Mouse (Mus musculus) CH12F3 (cell line): ENCODE measurements around the gene Dclk2.

Experiments used
- in situ Hi-C: fragments of 300-500 bp; cut with MboI; formaldehyde crosslinking; loops from 2 replicates; pipeline ENCODE4 v1.14.3; 2020; ENCODE audit warnings: low sequenced_read_pairs

The Dclk2 gene

GRCm38 (mm10) chr3:86847536-86847935, 73.1 kb downstream of the Dclk2 start:
- in situ Hi-C loops = no loop called here

GRCm38 (mm10) chr3:86846036-86846435, 74.6 kb downstream of the Dclk2 start:
- in situ Hi-C loops = no loop called here

GRCm38 (mm10) chr3:86845578-86845977, 75.1 kb downstream of the Dclk2 start:
- in situ Hi-C loops = no loop called here

GRCm38 (mm10) chr3:86844804-86845481, 75.7 kb downstream of the Dclk2 start:
- in situ Hi-C loops = no loop called here

GRCm38 (mm10) chr3:86842461-86842860, 78.2 kb downstream of the Dclk2 start:
- in situ Hi-C loops = no loop called here

- in situ Hi-C loops = no loop called here
These were observed 81.0 kb downstream of the Dclk2 start for GRCm38 (mm10) chr3:86839606-86840005.

GRCm38 (mm10) chr3:86837386-86837785, 83.3 kb downstream of the Dclk2 start:
- in situ Hi-C loops = no loop called here

GRCm38 (mm10) chr3:86835180-86835579, 85.5 kb downstream of the Dclk2 start:
- in situ Hi-C loops = no loop called here

GRCm38 (mm10) chr3:86834341-86834740, 86.3 kb downstream of the Dclk2 start:
- in situ Hi-C loops = no loop called here

- in situ Hi-C loops = no loop called here
These were observed 87.9 kb downstream of the Dclk2 start for GRCm38 (mm10) chr3:86832591-86833267.

- in situ Hi-C loops = no loop called here
These were observed 88.5 kb downstream of the Dclk2 start for GRCm38 (mm10) chr3:86832115-86832514.

GRCm38 (mm10) chr3:86827506-86827905, 93.1 kb downstream of the Dclk2 start:
- in situ Hi-C loops = no loop called here

- in situ Hi-C loops = no loop called here
These were observed 99.3 kb downstream of the Dclk2 start for GRCm38 (mm10) chr3:86821383-86821782.

GRCm38 (mm10) chr3:86820344-86820743, 100.3 kb downstream of the Dclk2 start:
- in situ Hi-C loops = no loop called here

- in situ Hi-C loops = no loop called here
These were observed 101.3 kb downstream of the Dclk2 start for GRCm38 (mm10) chr3:86819372-86819771.

- in situ Hi-C loops = no loop called here
These were observed 102.6 kb downstream of the Dclk2 start for GRCm38 (mm10) chr3:86818001-86818585.

- in situ Hi-C loops = no loop called here
These were observed 108.0 kb downstream of the Dclk2 start for GRCm38 (mm10) chr3:86812689-86813088.

- in situ Hi-C loops = no loop called here
These were observed 109.7 kb downstream of the Dclk2 start for GRCm38 (mm10) chr3:86810908-86811307.

GRCm38 (mm10) chr3:86809646-86810045, 111.0 kb downstream of the Dclk2 start:
- in situ Hi-C loops = no loop called here

GRCm38 (mm10) chr3:86809199-86809598, 111.5 kb downstream of the Dclk2 start:
- in situ Hi-C loops = no loop called here

- in situ Hi-C loops = no loop called here
These were observed 112.7 kb downstream of the Dclk2 start for GRCm38 (mm10) chr3:86807750-86808467.
